Mouse (Mus musculus) midbrain, embryonic 11.5 days (tissue): Measurements from ENCODE around the gene Cotl1. TPM values are rescaled to one million over a fixed set of nuclear protein-coding genes. Genes with fewer than 3 reads are reported as not detected.

Experiments used
- ATAC-seq: fragments of 200-750 bp; cut with Nextera tagmentation; 2 replicates; pipeline ENCODE4 v1.8.0; 2017; ENCODE audit warnings: moderate TSS enrichment, moderate library complexity; ENCODE audit not compliant: low FRiP score
- DNase-seq: peaks from one replicate; pipeline ENCODE4 v3.0.0; 2015; ENCODE audit warnings: low spot score; ENCODE audit errors: missing footprints
- H3K27ac ChIP-seq: fragments of 300-500 bp; sonication (generic); 2 replicates; pipeline ENCODE4 v1.5.1; 2014; ENCODE audit warnings: low read depth, low read length
- H3K27me3 ChIP-seq: fragments of 300-500 bp; sonication (generic); 2 replicates; pipeline ENCODE4 v1.6.1; 2014; ENCODE audit warnings: mild to moderate bottlenecking, low read length, moderate library complexity, mixed read lengths; ENCODE audit not compliant: control insufficient read depth, insufficient read depth
- H3K36me3 ChIP-seq: fragments of 300-500 bp; sonication (generic); 2 replicates; pipeline ENCODE4 v1.6.1; 2014; ENCODE audit warnings: mild to moderate bottlenecking, low read length, moderate library complexity, mixed read lengths; ENCODE audit not compliant: control insufficient read depth, insufficient read depth
- H3K4me1 ChIP-seq: fragments of 300-500 bp; sonication (generic); 2 replicates; pipeline ENCODE4 v1.6.1; 2014; ENCODE audit warnings: low read length; ENCODE audit not compliant: control insufficient read depth, insufficient read depth
- H3K4me2 ChIP-seq: fragments of 300-500 bp; sonication (generic); 2 replicates; pipeline ENCODE4 v1.6.1; 2014; ENCODE audit warnings: mild to moderate bottlenecking, moderate library complexity
- H3K4me3 ChIP-seq: fragments of 300-500 bp; sonication (generic); 2 replicates; pipeline ENCODE4 v1.5.1; 2014; ENCODE audit warnings: low read depth, low read length
- H3K9ac ChIP-seq: fragments of 300-500 bp; sonication (generic); 2 replicates; pipeline ENCODE4 v1.6.1; 2014; ENCODE audit warnings: low read length
- H3K9me3 ChIP-seq: fragments of 300-500 bp; sonication (generic); 2 replicates; pipeline ENCODE4 v1.6.1; 2016; ENCODE audit warnings: low read length; ENCODE audit not compliant: control insufficient read depth
- WGBS: fragments of 180-500 bp; shearing (Covaris S2); extraction: QIAGEN DNeasy Blood & Tissue Kit; methylation state at CpG from one replicate; pipeline ENCODE4 v1.1.7; 2014; 5-methylcytosine and 5-hydroxymethylcytosine counted together
- polyA plus RNA-seq: library from polyadenylated mRNA; unstranded; fragments of >200 nt; fragmentation: Nextera tagmentation; extraction: Ambion mirVana; gene quantifications from 2 replicates; pipeline ENCODE4 v1.2.1, GENCODE M21; 2014

Gene Cotl1
- polyA plus RNA-seq, 1 experiment from 2014 or later, result 445 TPM

DNA sequence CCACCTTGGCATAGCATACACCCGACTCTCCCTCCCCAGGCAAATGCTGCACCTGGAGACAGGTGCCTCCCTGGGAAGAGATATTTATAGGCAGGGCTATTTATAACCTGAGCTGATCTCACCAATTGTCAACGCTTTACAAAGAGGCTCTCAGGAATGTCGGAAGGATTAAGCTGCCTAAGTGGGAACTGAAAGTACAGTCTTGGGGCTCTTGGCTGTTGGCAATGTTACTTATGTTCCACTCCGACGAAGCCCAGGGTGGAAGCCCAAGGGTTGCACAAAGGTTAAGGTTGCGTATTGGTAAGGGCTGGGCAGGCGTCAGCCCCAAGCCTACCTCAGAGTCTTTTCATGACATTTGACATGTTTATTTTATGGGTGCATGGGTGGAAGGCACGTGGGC lies 4.2 kb upstream of the Cotl1 start:
- 54% methylated on average over 8 of the region's 8 CpGs for WGBS
- Histone ChIP-seq H3K27ac (no peak overlapping the region), H3K9ac (no peak overlapping the region)

GRCm38 (mm10) chr8:119843444-119843843 lies 3.1 kb upstream of the Cotl1 start:
- 2% methylated on average over 4 of the region's 4 CpGs for WGBS
- Histone ChIP-seq H3K4me2 (no peak overlapping the region), H3K9me3 (no peaks in the 10 kb centered on the region), H3K4me3 (no peak overlapping the region), H3K27me3 (no peaks in the 10 kb centered on the region), H3K4me1 (peaks cover 21% of the 10 kb centered on the region), H3K9ac (no peak overlapping the region), H3K27ac (no peak overlapping the region), H3K36me3 (no peaks in the 10 kb centered on the region)
- no peak for ATAC-seq
- peak; percentile 97 for DNase-seq

More for the DNA sequence above, 4.2 kb upstream of the Cotl1 start:
- H3K4me3 ChIP-seq, result no peak overlapping the region
- no peak for DNase-seq
- no peak overlapping the region for H3K4me2 ChIP-seq
- H3K36me3 ChIP-seq, result no peaks in the 10 kb centered on the region
- H3K27me3 ChIP-seq, result no peaks in the 10 kb centered on the region
- peaks cover 3% of the 10 kb centered on the region; the same call in 1 of the 2 replicates for H3K9me3 ChIP-seq
- ATAC-seq, result no peak
- peaks cover 12% of the 10 kb centered on the region for H3K4me1 ChIP-seq

DNA sequence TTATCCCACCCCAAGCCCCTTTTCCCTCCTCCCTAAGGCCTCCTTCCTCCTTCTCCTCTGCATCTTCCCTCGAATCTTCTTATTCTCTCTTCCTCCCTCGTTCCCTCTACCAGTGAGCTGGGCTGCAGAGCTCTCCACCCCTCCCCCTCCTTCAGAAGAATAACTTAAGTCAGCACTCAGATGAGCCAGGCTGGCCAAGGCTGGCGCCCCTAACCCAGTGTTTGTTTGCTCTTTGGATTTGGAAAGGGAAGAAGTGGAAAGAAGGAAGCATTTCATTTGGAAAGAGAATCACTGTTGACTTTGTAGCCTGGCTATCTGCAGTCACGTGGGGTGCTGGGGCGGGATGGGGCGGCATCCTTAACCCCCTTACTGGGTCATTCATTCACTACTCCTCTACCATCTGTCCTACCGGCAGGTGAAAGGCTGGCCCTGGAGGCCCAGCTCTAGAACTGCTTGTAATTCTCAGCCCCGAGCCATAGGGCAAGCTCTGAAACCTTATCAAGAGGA lies 614 bp upstream of the Cotl1 start:
- Histone ChIP-seq H3K4me1 (peaks cover 33% of the 10 kb centered on the region), H3K9me3 (no peaks in the 10 kb centered on the region), H3K4me3 (peak overlapping the region; percentile 68), H3K27me3 (no peaks in the 10 kb centered on the region), H3K9ac (peak overlapping the region; percentile 70), H3K36me3 (no peaks in the 10 kb centered on the region), H3K27ac (peak overlapping the region; percentile 28; the same call in 1 of the 2 replicates), H3K4me2 (peak overlapping the region; percentile 84)
- DNase-seq (peak; percentile 92), ATAC-seq (peak; percentile 60)
- 8% methylated on average over 8 of the region's 8 CpGs for WGBS

DNA sequence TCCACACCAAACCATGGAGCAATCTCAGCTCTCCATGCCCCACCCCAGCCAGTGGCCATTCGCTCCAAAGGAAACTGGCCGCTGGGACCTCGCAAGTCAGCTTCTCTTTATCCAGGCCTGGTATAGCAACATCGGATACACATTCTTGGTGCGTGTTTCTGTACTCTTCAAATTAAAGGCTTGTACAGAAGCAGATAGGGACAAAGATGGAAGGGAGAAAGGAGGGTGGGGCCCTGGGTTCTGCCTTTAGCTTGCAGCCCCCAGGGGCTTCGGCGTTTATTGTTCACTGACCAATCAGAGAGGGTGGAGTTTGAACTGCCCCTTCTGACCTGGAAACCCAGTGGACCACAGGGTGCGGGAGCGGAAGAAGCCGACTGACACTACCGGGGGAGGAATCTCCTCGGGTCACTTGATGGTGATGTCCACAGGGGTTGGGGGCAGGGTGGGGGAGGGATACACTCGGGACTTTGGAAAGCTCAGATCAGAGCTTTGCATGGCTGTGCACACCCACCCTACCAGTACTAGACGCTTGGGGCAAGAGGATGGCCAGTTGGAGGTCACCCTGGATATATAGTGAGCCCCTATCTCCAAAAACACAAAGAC lies 824 bp downstream of the Cotl1 start:
- ATAC-seq, result peak; percentile 41
- Histone ChIP-seq H3K4me3 (peak overlapping the region; percentile 68), H3K4me1 (peaks cover 33% of the 10 kb centered on the region), H3K4me2 (peak overlapping the region; percentile 84), H3K9me3 (no peaks in the 10 kb centered on the region), H3K27me3 (no peaks in the 10 kb centered on the region), H3K36me3 (no peaks in the 10 kb centered on the region), H3K27ac (peak overlapping the region; percentile 44), H3K9ac (peak overlapping the region; percentile 70)
- 12% methylated on average over 14 of the region's 14 CpGs for WGBS
- peak; percentile 92 for DNase-seq

GRCm38 (mm10) chr8:119838983-119839340 lies 1.4 kb downstream of the Cotl1 start:
- no peaks in the 10 kb centered on the region for H3K36me3 ChIP-seq
- ATAC-seq (no peak), DNase-seq (no peak)
- H3K9me3 ChIP-seq, result no peaks in the 10 kb centered on the region
- H3K4me2 ChIP-seq, result peak overlapping the region; percentile 84
- WGBS, result 51% methylated on average over 4 of the region's 4 CpGs
- H3K4me3 ChIP-seq, result peak overlapping the region; percentile 68
- H3K27me3 ChIP-seq, result no peaks in the 10 kb centered on the region
- peaks cover 36% of the 10 kb centered on the region for H3K4me1 ChIP-seq
- H3K27ac ChIP-seq, result peak overlapping the region; percentile 44
- H3K9ac ChIP-seq, result peak overlapping the region; percentile 70

GRCm38 (mm10) chr8:119838100-119838982 lies 2.0 kb downstream of the Cotl1 start:
- DNase-seq, result peak; percentile 82
- 69% methylated on average over 19 of the region's 19 CpGs for WGBS
- Histone ChIP-seq H3K4me2 (peak overlapping the region; percentile 84), H3K4me1 (peaks cover 40% of the 10 kb centered on the region), H3K9me3 (no peaks in the 10 kb centered on the region), H3K27ac (peak overlapping the region; percentile 44), H3K4me3 (peak overlapping the region; percentile 68), H3K36me3 (no peaks in the 10 kb centered on the region), H3K27me3 (no peaks in the 10 kb centered on the region), H3K9ac (peak overlapping the region; percentile 70)
- no peak for ATAC-seq

DNA sequence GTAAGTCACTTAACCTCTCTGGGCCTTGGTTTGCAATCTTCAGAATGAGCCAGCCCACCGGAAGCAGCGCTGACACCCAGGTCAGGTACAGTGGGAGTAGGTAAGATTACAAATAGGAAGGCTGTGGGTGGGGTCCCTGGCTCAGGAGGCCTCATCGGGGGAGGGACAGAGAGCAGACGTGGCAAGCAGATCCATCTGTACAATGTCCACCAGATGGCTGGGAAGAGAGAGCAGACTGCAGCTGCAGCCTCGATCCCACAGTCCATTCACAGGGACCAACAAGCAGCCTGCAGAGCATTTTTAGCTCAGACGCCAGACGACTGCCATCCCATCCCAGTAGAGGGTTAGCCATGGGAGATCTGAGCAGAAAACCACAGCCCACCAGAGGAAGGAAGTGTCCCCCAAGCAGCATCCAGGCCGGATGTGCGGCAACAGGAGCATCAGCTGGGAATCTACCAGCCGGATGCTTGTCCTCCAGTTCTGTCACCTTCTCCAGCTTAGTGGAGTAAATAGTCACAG lies 2.7 kb downstream of the Cotl1 start:
- Histone ChIP-seq H3K27ac (peak overlapping the region; percentile 35; the same call in 1 of the 2 replicates), H3K4me2 (peak overlapping the region; percentile 84), H3K9me3 (no peaks in the 10 kb centered on the region), H3K27me3 (no peaks in the 10 kb centered on the region), H3K9ac (peak overlapping the region; percentile 38; the same call in 1 of the 2 replicates), H3K36me3 (no peaks in the 10 kb centered on the region), H3K4me3 (peak overlapping the region; percentile 68; the same call in 1 of the 2 replicates), H3K4me1 (peaks cover 47% of the 10 kb centered on the region)
- DNase-seq, result peak; percentile 87
- WGBS, result 55% methylated on average over 10 of the region's 10 CpGs
- no peak for ATAC-seq

- Histone ChIP-seq H3K36me3 (no peaks in the 10 kb centered on the region), H3K9ac (no peak overlapping the region), H3K9me3 (no peaks in the 10 kb centered on the region), H3K4me1 (peaks cover 55% of the 10 kb centered on the region), H3K4me2 (no peak overlapping the region), H3K27ac (no peak overlapping the region), H3K27me3 (no peaks in the 10 kb centered on the region), H3K4me3 (no peak overlapping the region)
- ATAC-seq (no peak), DNase-seq (no peak)
- 75% methylated on average over 4 of the region's 4 CpGs for WGBS
Measured at GRCm38 (mm10) chr8:119836831-119837230, 3.5 kb downstream of the Cotl1 start.

- Histone ChIP-seq H3K9ac (no peak overlapping the region), H3K4me2 (no peak overlapping the region), H3K27me3 (no peaks in the 10 kb centered on the region), H3K4me3 (no peak overlapping the region), H3K36me3 (no peaks in the 10 kb centered on the region), H3K27ac (no peak overlapping the region), H3K4me1 (peaks cover 62% of the 10 kb centered on the region), H3K9me3 (no peaks in the 10 kb centered on the region)
- no peak for ATAC-seq
- no peak for DNase-seq
- WGBS, result 94% methylated on average over 5 of the region's 5 CpGs
Measured at GRCm38 (mm10) chr8:119835270-119835669, 5.1 kb downstream of the Cotl1 start.
